Mouse (Mus musculus): ENCODE data around the gene Tenm3.

GRCm38 (mm10) chr8:48890216-48890765 lies 46.5 kb upstream of the Tenm3 start:
- TF ChIP-seq TBP (conservative IDR thresholded peaks at IDR 0.05; ENCODE audit: low read depth, low read length) (no peak), RCOR1 (conservative IDR thresholded peaks at IDR 0.05; ENCODE audit: low read depth, low read length) (no peak)

Data from CH12.LX (cell line).